Mouse (Mus musculus) T-helper 1 cell (primary cell): ENCODE data around the gene Dppa2.

Experiments used
- in situ Hi-C: fragments of 300-600 bp; cut with MboI, MseI; formaldehyde crosslinking; loops from one replicate; pipeline ENCODE4 v1.15.1; 2025; ENCODE audit warnings: high pct_unique_total_duplicates

Gene Dppa2

GRCm38 (mm10) chr16:48303509-48303908 is at the start of gene Dppa2:
TSS of gene Dppa2 (plus strand) at chr16:48303908.
- in situ Hi-C loops = loop anchor here (10.0 to 25.0 kb wide), 2 partner anchors 1449 to 1816 kb away; partner anchors contain the start of gene Nectin3

GRCm38 (mm10) chr16:48254584-48254983 is 49.1 kb upstream of the Dppa2 start:
- in situ Hi-C loops = no loop called here

- in situ Hi-C loops = no loop called here
Observed at GRCm38 (mm10) chr16:48259519-48259918, 44.2 kb upstream of the Dppa2 start.

GRCm38 (mm10) chr16:48262901-48263300 is 40.8 kb upstream of the Dppa2 start:
- in situ Hi-C loops = no loop called here

GRCm38 (mm10) chr16:48265856-48266255 is 37.9 kb upstream of the Dppa2 start:
- in situ Hi-C loops = no loop called here

GRCm38 (mm10) chr16:48276940-48277339 is 26.8 kb upstream of the Dppa2 start:
- in situ Hi-C loops = no loop called here

- in situ Hi-C loops = no loop called here
Observed at GRCm38 (mm10) chr16:48280883-48281282, 22.8 kb upstream of the Dppa2 start.

- in situ Hi-C loops = no loop called here
Observed at GRCm38 (mm10) chr16:48282801-48283200, 20.9 kb upstream of the Dppa2 start.

GRCm38 (mm10) chr16:48283517-48283916 is 20.2 kb upstream of the Dppa2 start, which contains the start of gene Dppa4:
TSS of gene Dppa4 (plus strand) at chr16:48283733.
- in situ Hi-C loops = no loop called here

GRCm38 (mm10) chr16:48285517-48285916 is 18.2 kb upstream of the Dppa2 start:
- in situ Hi-C loops = no loop called here

GRCm38 (mm10) chr16:48297384-48298136 is 6.1 kb upstream of the Dppa2 start:
- in situ Hi-C loops = no loop called here

GRCm38 (mm10) chr16:48299884-48300283 is 3.8 kb upstream of the Dppa2 start:
- in situ Hi-C loops = loop anchor here (10.0 to 25.0 kb wide), 2 partner anchors 1445 to 1813 kb away; partner anchors contain the start of gene Nectin3

- in situ Hi-C loops = loop anchor here (10.0 to 25.0 kb wide), 2 partner anchors 1449 to 1817 kb away; partner anchors contain the start of gene Nectin3
Observed at GRCm38 (mm10) chr16:48303983-48304382, 275 bp downstream of the Dppa2 start.

GRCm38 (mm10) chr16:48308916-48309315 is 5.2 kb downstream of the Dppa2 start:
- in situ Hi-C loops = loop anchor here (10.0 to 25.0 kb wide), 2 partner anchors 1454 to 1822 kb away; partner anchors contain the start of gene Nectin3

- in situ Hi-C loops = loop anchor here (10.0 to 25.0 kb wide), 2 partner anchors 1455 to 1823 kb away; partner anchors contain the start of gene Nectin3
Observed at GRCm38 (mm10) chr16:48309912-48310630, 6.4 kb downstream of the Dppa2 start.

- in situ Hi-C loops = loop anchor here (5.0 to 25.0 kb wide), 2 partner anchors 252 to 1828 kb away; partner anchors contain the start of gene Nectin3
Observed at GRCm38 (mm10) chr16:48315294-48315693, 11.6 kb downstream of the Dppa2 start.

GRCm38 (mm10) chr16:48320781-48321180 is 17.1 kb downstream of the Dppa2 start:
- in situ Hi-C loops = loop anchor here (25.0 kb wide), 1 partner anchor 1833 kb away; the partner anchor contains the start of gene Nectin3

GRCm38 (mm10) chr16:48323133-48323532 is 19.4 kb downstream of the Dppa2 start:
- in situ Hi-C loops = loop anchor here (25.0 kb wide), 1 partner anchor 1836 kb away; the partner anchor contains the start of gene Nectin3

- in situ Hi-C loops = loop anchor here (25.0 kb wide), 1 partner anchor 1836 kb away; the partner anchor contains the start of gene Nectin3
Observed at GRCm38 (mm10) chr16:48323602-48324345, 20.1 kb downstream of the Dppa2 start.

- in situ Hi-C loops = no loop called here
Observed at GRCm38 (mm10) chr16:48326903-48327302, 23.2 kb downstream of the Dppa2 start.

GRCm38 (mm10) chr16:48328420-48328819 is 24.7 kb downstream of the Dppa2 start:
- in situ Hi-C loops = no loop called here
